Mouse (Mus musculus) G1E (cell line): ENCODE results near the gene Syf2.

Source experiments
- CTCF ChIP-seq: IDR thresholded peaks from 2 replicates; pipeline ENCODE4 v1.5.1; 2012; ENCODE audit warnings: low read depth, low read length, inconsistent platforms, mixed read lengths
- GATA1 ChIP-seq: IDR thresholded peaks from 2 replicates; pipeline ENCODE4 v1.6.1; 2012; ENCODE audit warnings: borderline replicate concordance, low read length, inconsistent platforms, mixed read lengths
- GATA2 ChIP-seq: IDR thresholded peaks from 2 replicates; pipeline ENCODE4 v1.6.1; 2012; ENCODE audit warnings: low read depth, low read length, inconsistent platforms, borderline replicate concordance
- POLR2AphosphoS5 ChIP-seq: IDR thresholded peaks from 2 replicates; pipeline ENCODE4 v1.6.1; 2012; ENCODE audit warnings: low read depth, low read length, inconsistent platforms; ENCODE audit not compliant: insufficient replicate concordance
- TAL1 ChIP-seq: conservative IDR thresholded peaks from 2 replicates; pipeline ENCODE4 v1.6.1; 2012; ENCODE audit warnings: low read depth, low read length, inconsistent platforms, mixed read lengths

- TF ChIP-seq CTCF (no peak), GATA1 (no peak), TAL1 (no peak), GATA2 (no peak), POLR2AphosphoS5 (no peak)
Measured at GRCm38 (mm10) chr4:134939900-134940299, 9.2 kb downstream of the Syf2 start.
